Mouse (Mus musculus) MEL (cell line): ENCODE data around the gene Irf4. TPM values are rescaled to one million over a fixed set of nuclear protein-coding genes. Genes with fewer than 3 reads are reported as not detected.

Experiments used
- DNase-seq: peaks from one replicate; pipeline ENCODE4 v3.0.0; 2011; ENCODE audit warnings: low read depth, low spot score
- H3K27ac ChIP-seq: 2 replicates; pipeline ENCODE4 v1.5.1; 2012; ENCODE audit warnings: low read depth, mild to moderate bottlenecking, control low read depth, low read length, moderate library complexity; ENCODE audit not compliant: control insufficient read depth
- H3K27me3 ChIP-seq, 2 experiments: fragments of 150-350 bp in 1 of 2; sonication (generic) in 1 of 2; 2 replicates each; pipeline ENCODE4 v1.6.1; 2012; ENCODE audit warnings: low read length in 2 of 2, mild to moderate bottlenecking in 2 of 2, improper control_type of control experiment in 1 of 2, moderate library complexity in 1 of 2; ENCODE audit not compliant: insufficient read depth in 2 of 2, control insufficient read depth in 1 of 2
- H3K36me3 ChIP-seq, 2 experiments: 2 replicates each; pipeline ENCODE4 v1.6.1; 2012 to 2014; ENCODE audit warnings: low read length in 2 of 2, improper control_type of control experiment in 1 of 2, inconsistent platforms in 1 of 2, mild to moderate bottlenecking in 1 of 2; ENCODE audit not compliant: insufficient read depth in 2 of 2, control insufficient read depth in 1 of 2
- H3K4me1 ChIP-seq, 2 experiments: fragments of 150-350 bp in 1 of 2; sonication (generic) in 1 of 2; 2 replicates each; pipeline ENCODE4 v1.6.1; 2012; ENCODE audit warnings: low read length in 2 of 2, improper control_type of control experiment in 1 of 2, mild to moderate bottlenecking in 1 of 2; ENCODE audit not compliant: insufficient read depth in 2 of 2, control insufficient read depth in 1 of 2
- H3K4me3 ChIP-seq, 2 experiments: fragments of 150-350 bp in 1 of 2; sonication (generic) in 1 of 2; 2 replicates each; pipeline ENCODE4 v1.5.1; 2012; ENCODE audit warnings: low read depth in 2 of 2, low read length in 2 of 2, mild to moderate bottlenecking in 2 of 2, moderate library complexity in 2 of 2, control low read depth in 1 of 2, improper control_type of control experiment in 1 of 2; ENCODE audit not compliant: control insufficient read depth in 1 of 2, insufficient read depth in 1 of 2
- H3K79me2 ChIP-seq: 2 replicates; pipeline ENCODE4 v1.6.1; 2012; ENCODE audit warnings: mild to moderate bottlenecking, low read length, moderate library complexity; ENCODE audit not compliant: control insufficient read depth, poor library complexity, insufficient read depth
- H3K9ac ChIP-seq: 2 replicates; pipeline ENCODE4 v1.6.1; 2012; ENCODE audit warnings: low read depth, mild to moderate bottlenecking, control low read depth, low read length, moderate library complexity; ENCODE audit not compliant: control insufficient read depth, poor library complexity, severe bottlenecking
- H3K9me3 ChIP-seq: fragments of 150-350 bp; sonication (generic); replicated peaks from 2 replicates; pipeline ENCODE4 v1.6.1; 2012; ENCODE audit warnings: mild to moderate bottlenecking, low read length, improper control_type of control experiment, moderate library complexity; ENCODE audit not compliant: insufficient read depth
- GABPA ChIP-seq: IDR thresholded peaks from 2 replicates; pipeline ENCODE4 v1.6.1; 2012; ENCODE audit warnings: low read depth, mild to moderate bottlenecking, inconsistent platforms, low read length, improper control_type of control experiment, moderate library complexity
- GATA1 ChIP-seq: IDR thresholded peaks from 2 replicates; pipeline ENCODE4 v1.6.1; 2011; ENCODE audit warnings: low read depth, low read length, improper control_type of control experiment
- MAFK ChIP-seq: IDR thresholded peaks from 2 replicates; pipeline ENCODE4 v1.6.1; 2011; ENCODE audit warnings: low read depth, mild to moderate bottlenecking, low read length, improper control_type of control experiment, borderline replicate concordance
- NRF1 ChIP-seq: IDR thresholded peaks from 2 replicates; pipeline ENCODE4 v1.6.1; 2014; ENCODE audit warnings: low read depth, mild to moderate bottlenecking, inconsistent platforms, low read length, improper control_type of control experiment, moderate library complexity; ENCODE audit not compliant: poor library complexity, insufficient read depth, severe bottlenecking
- polyA plus RNA-seq, 2 experiments: library from polyadenylated mRNA; stranded (reverse) in 1 of 2; unstranded in 1 of 2; fragments of >175 nt in 1 of 2; fragments of >200 nt in 1 of 2; gene quantifications; 2 replicates each; pipeline versions ENCODE4 v1.2.1 to v1.2.4; 2012; ENCODE audit warnings: low replicate concordance in 2 of 2, low read depth in 1 of 2; ENCODE audit not compliant: insufficient read length in 2 of 2, insufficient read depth in 1 of 2, missing spikeins in 1 of 2
- total RNA-seq: library from RNA; depleted of rRNA; stranded (reverse); fragments of 300-350 nt; gene quantifications from 2 replicates; pipeline ENCODE4 v1.2.3, GENCODE M21; 2012; rRNA removed

Irf4 gene
- total and polyA plus RNA-seq, 3 experiments = not detected

DNA sequence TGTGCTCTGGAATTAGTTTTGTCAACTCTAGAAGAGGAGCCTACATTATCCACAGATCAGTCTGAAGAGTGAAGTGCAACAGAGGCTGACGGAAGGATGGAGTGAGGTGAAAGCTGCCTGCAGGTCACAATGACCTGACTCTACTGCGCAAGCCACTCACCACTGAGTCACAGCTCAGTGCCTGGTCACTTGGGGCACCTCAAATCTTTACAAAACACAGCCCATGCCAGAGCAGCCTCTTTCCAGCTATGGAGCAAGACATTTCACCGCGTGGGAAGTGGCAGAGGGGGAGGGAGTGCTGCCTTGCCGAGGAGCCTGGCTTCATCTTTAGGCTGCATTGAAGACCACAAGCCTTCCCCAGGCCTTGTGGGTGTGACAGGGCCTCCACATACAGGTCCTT is 65.2 kb downstream of the Irf4 start:
- no peaks in the 10 kb centered on the region for H3K4me1 ChIP-seq
- TF ChIP-seq NRF1 (no peak), MAFK (no peak), GABPA (no peak), GATA1 (no peak)
- TF ChIP-seq, all 39 proteins: peak for 0
- Histone ChIP-seq H3K9me3 (no peaks in the 10 kb centered on the region), H3K79me2 (no peaks in the 10 kb centered on the region), H3K36me3 (no peaks in the 10 kb centered on the region; a peak in 1 of 4 replicates), H3K4me3 (no peak overlapping the region), H3K27me3 (no peaks in the 10 kb centered on the region), H3K27ac (no peak overlapping the region), H3K9ac (no peak overlapping the region)
- no peak for DNase-seq

Other genes with a start within 250 kb of the Irf4 start
- gene Uqcrfs1, start 203.9 kb upstream of the Irf4 start, total RNA-seq = 190 and 191 TPM in 2 replicates
- 100 to 1,000 TPM in 1 of 2 experiments, not detected in 1; 163 TPM for gene Uqcrfs1, start 203.9 kb upstream of the Irf4 start, polyA plus RNA-seq
- gene Dusp22, start 89.2 kb upstream of the Irf4 start, total RNA-seq = not detected in 2 replicates
- not detected for gene Dusp22, start 89.2 kb upstream of the Irf4 start, polyA plus RNA-seq
- 0.19 and 0.26 TPM in 2 replicates for gene Hus1b, start 198.5 kb downstream of the Irf4 start, total RNA-seq
- under 1 TPM in 1 of 2 experiments, not detected in 1; 0.08 TPM for gene Hus1b, start 198.5 kb downstream of the Irf4 start, polyA plus RNA-seq
- 26.0 and 27.0 TPM in 2 replicates for gene Exoc2, start 224.9 kb downstream of the Irf4 start, total RNA-seq
- gene Exoc2, start 224.9 kb downstream of the Irf4 start, polyA plus RNA-seq = 10 to 100 TPM in 1 of 2 experiments, not detected in 1; 22.1 TPM
- gene Gm5447, start 225.0 kb downstream of the Irf4 start, total RNA-seq = not detected in 2 replicates
- not detected for gene Gm5447, start 225.0 kb downstream of the Irf4 start, polyA plus RNA-seq